Mouse (Mus musculus) kidney, postnatal 36 days (tissue): ENCODE results near the gene Tnfrsf26.
"Not testable (repeated sequence)": the region's sequence is repeated elsewhere in the genome, so short reads cannot be mapped to it uniquely, and the experiment has no call there.

Source experiments
- DNase-seq, 2 experiments: peaks; one replicate each; pipeline ENCODE4 v3.0.0; 2021 to 2022; ENCODE audit warnings: mixed read lengths in 2 of 2

The Tnfrsf26 gene

DNA sequence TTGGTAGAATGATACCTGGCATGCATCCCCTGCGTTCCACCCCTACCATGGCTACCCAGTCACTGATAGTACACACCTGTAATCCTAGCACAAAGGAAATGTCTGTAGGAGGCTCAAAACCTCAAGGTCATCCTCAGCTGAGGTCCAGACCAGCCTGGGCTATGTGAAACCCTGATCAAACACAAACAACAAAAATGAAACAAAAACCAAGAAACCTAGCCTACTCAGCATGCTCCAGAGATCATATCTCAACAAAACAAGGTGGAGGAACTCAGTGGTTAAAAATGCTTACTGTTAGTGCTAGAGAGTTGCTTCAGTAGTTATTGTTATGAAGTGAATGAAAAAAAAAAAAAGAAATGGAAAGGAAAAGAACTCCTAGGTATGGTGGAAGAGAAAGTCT is at the start of gene Tnfrsf26:
Tnfrsf26 (minus strand) TSS at position 183 of the 400 bp plus-strand sequence.
- DNase-seq = no peak

DNA sequence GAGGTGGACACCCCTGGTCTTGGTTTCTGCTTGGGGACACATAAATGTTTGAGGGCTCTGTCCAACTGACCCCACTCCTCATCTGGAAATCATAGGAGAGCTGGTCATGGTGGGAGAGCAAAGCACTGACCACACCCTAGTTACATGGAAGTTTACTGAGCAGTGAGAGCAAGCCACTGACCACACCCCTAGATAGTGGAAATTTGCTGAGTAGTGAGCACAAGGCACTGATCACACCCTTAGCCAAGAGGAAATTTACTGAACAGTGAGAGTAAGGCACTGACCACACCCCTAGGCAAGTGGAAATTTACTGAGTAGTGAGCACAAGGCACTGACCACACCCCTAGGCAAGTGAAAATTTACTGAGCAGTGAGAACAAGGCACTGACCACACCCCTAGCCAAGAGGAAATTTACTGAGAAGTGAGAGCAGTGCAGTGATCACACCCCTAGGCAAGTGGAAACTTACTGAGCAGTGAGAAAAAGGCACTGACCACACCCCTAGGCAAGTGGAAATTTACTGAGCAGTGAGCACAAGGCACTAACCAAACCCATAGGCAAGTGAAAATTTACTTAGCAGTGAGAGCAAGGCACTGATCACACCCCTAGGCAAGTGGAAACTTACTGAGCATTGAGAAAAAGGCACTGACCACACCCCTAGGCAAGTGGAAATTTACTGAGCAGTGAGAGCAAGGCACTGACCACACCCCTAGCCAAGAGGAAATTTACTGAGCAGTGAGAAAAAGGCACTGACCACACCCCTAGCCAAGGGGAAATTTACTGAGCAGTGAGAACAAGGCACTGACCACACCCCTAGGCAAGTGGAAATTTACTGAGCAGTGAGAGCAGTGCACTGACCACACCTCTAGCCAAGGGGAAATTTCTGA is 38.1 kb upstream of the Tnfrsf26 start:
- no peak for DNase-seq

DNA sequence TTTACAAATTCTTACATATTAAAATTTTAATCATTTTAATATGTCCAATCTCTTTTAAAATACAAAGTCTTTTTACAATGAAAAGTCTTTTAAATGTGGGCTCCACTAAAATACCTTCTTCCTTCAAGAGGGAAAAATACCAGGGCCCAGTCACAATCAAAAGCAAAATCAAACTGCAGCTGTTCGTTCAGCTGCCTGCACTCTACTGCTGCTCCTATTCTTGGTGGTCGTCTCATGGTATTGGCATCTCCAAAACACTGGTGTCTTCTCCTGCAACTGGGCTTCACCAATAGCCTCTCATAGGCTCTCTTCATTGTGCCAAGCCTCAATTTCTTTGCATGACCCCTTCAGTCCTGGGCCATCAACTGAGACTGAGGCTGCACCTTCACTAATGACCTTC is 34.9 kb upstream of the Tnfrsf26 start:
- DNase-seq = no peak

GRCm38 (mm10) chr7:143660797-143661196 is 32.3 kb upstream of the Tnfrsf26 start:
- DNase-seq = no peak

DNA sequence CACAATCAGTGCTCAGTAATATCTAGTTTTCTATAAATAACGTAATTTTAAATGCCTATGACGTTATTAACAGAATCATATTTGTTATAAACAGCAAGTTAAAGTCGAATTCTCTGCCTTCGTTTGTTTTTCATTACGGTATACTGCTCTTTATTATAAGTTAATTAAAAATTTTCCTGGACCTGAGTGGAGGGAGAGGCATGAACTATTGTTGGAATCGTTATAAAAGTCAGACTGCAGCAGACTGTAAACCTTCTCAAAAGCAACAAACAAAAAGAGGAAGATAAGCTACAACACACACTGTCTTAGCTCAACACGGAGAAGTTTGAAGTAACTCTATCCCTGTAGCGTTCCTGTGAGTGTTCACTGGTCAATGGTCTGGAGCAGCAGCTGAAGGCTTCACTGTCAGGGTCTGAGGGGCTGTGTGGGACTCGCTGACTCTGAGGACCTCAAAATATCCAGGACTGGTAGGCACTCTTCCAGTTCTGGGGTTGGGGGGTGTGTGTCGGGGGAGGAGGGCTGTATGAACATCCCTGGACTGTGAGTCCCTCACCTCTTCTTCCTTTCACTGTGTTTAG is 21.3 kb upstream of the Tnfrsf26 start:
- not testable (repeated sequence) for DNase-seq

DNA sequence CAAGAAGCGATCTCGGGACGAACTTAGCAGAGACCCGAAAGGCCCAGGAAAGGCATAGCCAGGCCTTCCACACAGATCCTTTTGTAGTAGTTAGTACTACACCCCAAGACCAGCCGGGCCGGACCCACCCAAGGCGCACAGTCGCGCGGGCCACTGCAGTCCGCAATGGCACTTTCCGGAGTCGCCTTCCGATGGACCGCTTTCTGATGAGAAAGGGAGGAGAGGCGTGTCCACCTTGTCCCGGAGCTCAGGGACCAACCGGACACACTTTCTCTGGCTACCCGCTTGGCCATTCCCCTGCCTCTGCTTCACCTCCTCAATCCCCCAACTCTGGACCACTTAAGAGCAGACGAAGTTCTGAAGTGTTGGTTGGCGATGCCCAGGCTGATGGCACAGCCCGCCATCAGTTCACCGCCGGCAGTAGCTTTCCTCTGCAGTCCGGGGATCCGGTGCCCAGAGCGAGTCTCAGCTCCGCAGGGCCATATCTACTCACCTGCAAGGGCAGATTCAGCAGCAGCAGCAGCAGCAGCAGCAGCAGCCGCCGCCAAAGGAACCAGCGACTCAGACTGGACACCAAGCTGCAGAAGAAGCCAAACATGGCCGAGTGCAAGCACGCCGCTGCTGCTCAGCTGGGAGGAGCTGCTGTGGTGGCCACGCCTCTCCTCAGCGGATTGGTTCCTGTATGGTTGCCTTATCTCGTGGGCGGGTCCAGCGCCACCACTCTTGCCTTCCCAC is 20.7 kb upstream of the Tnfrsf26 start, which contains the start of gene Tnfrsf22:
Tnfrsf22 (minus strand) TSS at position 628 of the 735 bp plus-strand sequence.
- DNase-seq = peak; percentile 91 to 92

DNA sequence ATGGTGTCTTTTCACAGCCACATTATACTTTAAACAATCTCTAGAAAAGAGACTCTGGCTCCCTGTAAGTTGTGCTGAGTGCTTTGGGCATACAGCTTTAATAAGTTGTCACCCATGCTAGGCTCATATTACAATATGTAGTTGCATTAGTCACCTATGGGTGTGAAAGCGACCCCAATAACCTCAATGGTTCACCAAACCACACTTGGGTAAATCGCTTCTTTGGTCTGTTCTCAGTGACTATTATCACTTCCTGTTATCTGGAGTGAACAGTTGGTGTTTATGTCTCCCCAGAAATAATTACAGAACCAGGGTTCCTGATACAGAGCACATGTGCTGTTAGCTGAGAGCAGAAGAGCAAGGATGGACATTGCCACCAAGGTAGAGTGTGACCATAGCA is 15.4 kb upstream of the Tnfrsf26 start:
- DNase-seq = not testable (repeated sequence)

DNA sequence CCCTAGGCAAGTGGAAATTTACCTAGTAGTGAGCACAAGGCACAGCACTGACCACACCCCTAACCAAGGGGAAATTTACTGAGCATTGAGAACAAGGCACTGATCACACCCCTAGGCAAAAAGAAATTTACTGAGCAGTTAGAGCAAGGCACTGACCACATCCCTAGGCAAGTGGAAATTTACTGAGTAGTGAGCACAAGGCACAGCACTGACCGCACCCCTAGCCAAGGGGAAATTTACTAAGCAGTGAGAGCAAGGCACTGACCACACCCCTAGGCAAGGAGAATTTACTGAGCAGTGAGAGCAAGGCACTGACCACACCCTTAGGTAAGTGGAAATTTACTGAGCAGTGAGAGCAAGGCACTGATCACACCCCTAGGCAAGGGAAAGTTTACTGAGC is 8.2 kb upstream of the Tnfrsf26 start:
- no peak for DNase-seq

DNA sequence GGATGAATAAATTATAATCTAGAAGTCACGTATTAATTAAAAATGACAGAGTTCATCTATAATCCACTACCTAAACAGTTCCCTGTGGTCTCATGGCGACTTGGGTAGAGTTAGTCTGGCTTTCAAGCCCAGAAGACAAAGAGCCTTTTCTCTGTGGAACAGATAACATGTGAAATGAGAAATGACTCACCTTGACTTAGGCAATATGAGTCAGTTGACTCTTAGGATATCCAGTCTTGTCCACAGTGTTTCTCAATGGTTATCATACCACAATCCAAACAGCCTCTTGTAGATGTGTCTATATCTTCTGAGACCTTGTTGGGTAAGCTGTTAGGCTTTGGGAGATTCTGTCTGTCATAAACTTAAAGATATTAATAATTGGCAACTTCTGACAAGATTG is 3.0 kb upstream of the Tnfrsf26 start:
- DNase-seq = no peak

DNA sequence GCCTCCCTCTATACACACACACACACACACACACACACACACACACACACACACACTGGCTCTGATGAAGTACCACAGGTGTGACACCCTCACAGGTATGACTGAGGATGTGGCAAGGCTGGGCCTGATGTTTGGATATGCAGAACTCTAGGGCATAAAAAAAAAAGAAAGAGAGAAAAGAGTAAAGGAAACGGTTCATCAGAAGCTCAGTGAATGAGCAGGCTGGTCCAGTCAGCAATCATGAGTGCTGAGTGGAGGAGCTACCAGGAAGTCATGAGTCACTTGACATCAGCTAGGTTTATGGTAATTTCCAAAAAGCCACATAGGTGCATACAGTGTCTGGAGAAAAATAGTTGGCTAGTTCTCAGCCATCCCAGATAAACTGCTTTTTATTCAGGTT is 979 bp upstream of the Tnfrsf26 start:
- no peak for DNase-seq

DNA sequence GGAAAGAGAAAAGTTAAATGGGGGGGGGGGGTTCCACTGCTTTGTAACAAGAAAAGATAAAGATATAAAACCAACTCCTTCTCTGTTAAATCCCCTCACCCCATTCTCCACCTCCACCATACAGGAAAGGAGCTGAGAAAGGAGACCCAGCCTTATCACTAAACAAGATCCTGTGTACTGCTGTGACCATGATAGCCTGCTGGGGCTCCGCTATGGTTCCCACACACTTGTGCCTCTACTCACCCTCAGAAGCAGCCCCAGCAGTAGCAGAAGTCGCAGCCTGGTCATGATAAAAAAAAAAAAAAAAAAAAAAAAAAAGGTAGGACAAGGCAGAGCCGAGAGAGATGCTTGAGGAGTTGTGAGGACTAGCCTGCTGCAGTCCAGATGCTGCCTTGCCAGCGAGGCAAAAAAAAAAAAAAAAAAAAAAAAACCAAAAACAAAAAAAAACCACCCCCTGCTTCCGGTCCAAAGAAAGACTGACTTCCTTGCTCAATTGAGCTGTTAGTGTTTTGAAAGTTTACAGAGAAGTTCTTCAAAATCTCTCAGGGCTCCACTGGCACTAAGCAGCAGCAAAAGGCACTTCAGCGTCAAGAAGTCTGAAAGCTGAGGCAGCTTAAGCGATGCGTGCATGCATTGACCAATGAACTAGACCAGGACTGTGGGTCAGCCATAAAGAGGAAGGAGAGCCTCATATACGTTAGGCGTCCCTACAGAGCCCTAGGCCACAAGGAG is 801 bp downstream of the Tnfrsf26 start:
- peak in 1 of 2 experiments; percentile 9 for DNase-seq

- DNase-seq = no peak
Measured at GRCm38 (mm10) chr7:143626178-143626577, 2.3 kb downstream of the Tnfrsf26 start.

GRCm38 (mm10) chr7:143625151-143625550 is 3.4 kb downstream of the Tnfrsf26 start:
- no peak for DNase-seq

- DNase-seq = no peak
Measured at GRCm38 (mm10) chr7:143624561-143624960, 4.0 kb downstream of the Tnfrsf26 start.

DNA sequence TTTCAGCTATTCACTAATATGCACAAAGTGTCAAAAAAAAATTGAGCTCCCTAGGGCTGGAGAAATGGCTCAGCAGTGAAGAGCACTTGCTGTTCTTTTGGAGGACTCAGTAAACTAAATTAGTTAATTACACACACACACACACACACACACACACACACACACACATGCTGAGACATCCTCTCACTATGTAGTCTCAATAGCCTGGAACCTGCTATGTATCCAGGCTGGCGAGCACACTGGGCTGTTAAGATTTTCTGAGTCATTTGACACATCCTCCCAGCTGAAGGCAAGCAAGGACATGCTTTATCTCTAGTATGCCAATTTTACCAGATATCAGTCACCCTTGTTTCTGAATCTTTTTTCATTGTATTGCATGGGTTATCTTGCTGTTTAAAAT is 7.6 kb downstream of the Tnfrsf26 start:
- no peak for DNase-seq

- DNase-seq = peak; percentile 56 to 74
Measured at GRCm38 (mm10) chr7:143614404-143615135, 14.0 kb downstream of the Tnfrsf26 start.

DNA sequence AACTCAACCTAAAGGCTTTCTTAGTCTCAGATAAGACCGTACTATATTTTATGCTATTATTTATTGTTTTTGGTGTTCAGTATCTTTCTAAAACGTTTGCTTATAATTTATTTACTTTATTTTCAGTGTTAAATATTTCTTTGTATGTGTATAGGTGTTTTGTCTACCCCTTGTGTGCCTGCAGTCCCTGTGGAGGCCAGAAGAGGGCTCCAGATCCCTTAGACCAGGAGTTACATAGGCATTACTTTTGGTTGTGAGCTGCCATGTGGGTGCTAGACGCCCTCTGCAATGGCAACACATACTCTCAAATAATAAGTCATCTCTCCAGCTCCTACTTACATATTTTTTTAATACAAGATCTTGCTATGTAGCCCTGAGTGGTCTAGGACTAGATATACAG is 16.3 kb downstream of the Tnfrsf26 start:
- DNase-seq = peak in 1 of 2 experiments; percentile 37

DNA sequence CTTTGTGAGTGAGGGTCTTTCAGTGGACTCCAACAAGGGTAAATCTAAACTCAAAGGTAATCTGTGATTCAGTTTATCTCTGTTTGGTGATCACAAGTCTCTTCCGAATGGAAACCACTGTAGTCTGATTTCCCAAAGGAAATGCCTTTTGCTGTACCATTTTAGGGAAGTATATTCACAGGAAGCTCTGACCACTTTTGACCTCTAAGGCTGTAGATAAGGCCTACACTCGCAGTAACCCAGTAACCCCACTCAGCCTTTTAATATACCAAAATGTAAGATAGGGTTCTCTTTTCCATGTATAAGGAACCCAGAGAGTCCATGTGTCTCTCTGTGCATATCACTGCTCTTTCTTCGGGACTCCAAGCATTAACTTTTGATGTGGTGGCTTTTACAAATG is 23.2 kb downstream of the Tnfrsf26 start:
- DNase-seq = no peak

GRCm38 (mm10) chr7:143604889-143605288 is 23.6 kb downstream of the Tnfrsf26 start:
- no peak for DNase-seq

DNA sequence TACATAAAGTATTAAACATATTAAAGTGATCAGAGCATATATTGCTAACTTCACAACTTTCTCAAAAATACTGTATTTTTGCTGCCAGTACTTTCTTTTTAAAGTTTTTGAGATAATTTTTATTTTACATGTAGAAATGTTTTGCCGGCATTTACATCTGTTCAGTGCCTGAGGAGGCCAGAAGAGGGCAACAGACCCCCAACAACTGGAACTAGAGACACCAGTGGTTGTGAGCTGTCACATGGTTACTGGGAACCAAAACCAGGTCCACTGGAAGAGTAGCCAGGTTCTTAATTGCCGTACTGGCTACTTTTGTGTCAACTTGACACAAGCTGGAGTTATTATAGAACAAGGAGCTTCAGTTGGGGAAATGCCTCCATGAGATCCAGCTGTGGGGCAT is 26.8 kb downstream of the Tnfrsf26 start:
- no peak for DNase-seq

- DNase-seq = no peak
Measured at GRCm38 (mm10) chr7:143600231-143600740, 28.2 kb downstream of the Tnfrsf26 start.
